Mouse (Mus musculus) liver, embryonic 16.5 days (tissue): Measurements from ENCODE around the gene Tnn. TPM values are rescaled to one million over a fixed set of nuclear protein-coding genes. Genes with fewer than 3 reads are reported as not detected.

Source experiments
- ATAC-seq: fragments of 200-750 bp; cut with Nextera tagmentation; 2 replicates; pipeline ENCODE4 v1.8.0; 2017; ENCODE audit warnings: low read depth, mild to moderate bottlenecking, moderate number of reproducible peaks, moderate library complexity
- H3K27ac ChIP-seq: fragments of 300-500 bp; sonication (generic); 2 replicates; pipeline ENCODE4 v1.5.1; 2014; ENCODE audit warnings: mild to moderate bottlenecking, low read length
- H3K27me3 ChIP-seq: fragments of 300-500 bp; sonication (generic); 2 replicates; pipeline ENCODE4 v1.6.1; 2014; ENCODE audit warnings: low read depth, low read length, mixed read lengths; ENCODE audit not compliant: control insufficient read depth, insufficient read depth
- H3K36me3 ChIP-seq: fragments of 300-500 bp; sonication (generic); 2 replicates; pipeline ENCODE4 v1.6.1; 2014; ENCODE audit warnings: mild to moderate bottlenecking; ENCODE audit not compliant: control insufficient read depth, insufficient read depth
- H3K4me1 ChIP-seq: fragments of 300-500 bp; sonication (generic); 2 replicates; pipeline ENCODE4 v1.6.1; 2014; ENCODE audit warnings: low read depth, low read length, mixed read lengths; ENCODE audit not compliant: control insufficient read depth
- H3K4me2 ChIP-seq: fragments of 300-500 bp; sonication (generic); 2 replicates; pipeline ENCODE4 v1.6.1; 2014; ENCODE audit warnings: low read depth, low read length, mixed read lengths
- H3K4me3 ChIP-seq: fragments of 300-500 bp; sonication (generic); 2 replicates; pipeline ENCODE4 v1.5.1; 2014; ENCODE audit warnings: low read depth, mild to moderate bottlenecking, low read length
- H3K9ac ChIP-seq: fragments of 300-500 bp; sonication (generic); 2 replicates; pipeline ENCODE4 v1.6.1; 2014; ENCODE audit warnings: low read depth, low read length
- H3K9me3 ChIP-seq: fragments of 300-500 bp; sonication (generic); replicated peaks from 2 replicates; pipeline ENCODE4 v1.6.1; 2016; ENCODE audit warnings: low read length; ENCODE audit not compliant: control insufficient read depth
- WGBS: fragments of 180-500 bp; shearing (Covaris S2); extraction: QIAGEN DNeasy Blood & Tissue Kit; methylation state at CpG from one replicate; pipeline ENCODE4 v1.1.7; 2014; ENCODE audit not compliant: insufficient replicate concordance; 5-methylcytosine and 5-hydroxymethylcytosine counted together
- polyA plus RNA-seq: library from polyadenylated mRNA; unstranded; fragments of >200 nt; fragmentation: Nextera tagmentation; extraction: Ambion mirVana; gene quantifications from 2 replicates; pipeline ENCODE4 v1.2.1, GENCODE M21; 2015

The Tnn gene
- polyA plus RNA-seq, 1 experiment from 2014 or later: 0.05 TPM

DNA sequence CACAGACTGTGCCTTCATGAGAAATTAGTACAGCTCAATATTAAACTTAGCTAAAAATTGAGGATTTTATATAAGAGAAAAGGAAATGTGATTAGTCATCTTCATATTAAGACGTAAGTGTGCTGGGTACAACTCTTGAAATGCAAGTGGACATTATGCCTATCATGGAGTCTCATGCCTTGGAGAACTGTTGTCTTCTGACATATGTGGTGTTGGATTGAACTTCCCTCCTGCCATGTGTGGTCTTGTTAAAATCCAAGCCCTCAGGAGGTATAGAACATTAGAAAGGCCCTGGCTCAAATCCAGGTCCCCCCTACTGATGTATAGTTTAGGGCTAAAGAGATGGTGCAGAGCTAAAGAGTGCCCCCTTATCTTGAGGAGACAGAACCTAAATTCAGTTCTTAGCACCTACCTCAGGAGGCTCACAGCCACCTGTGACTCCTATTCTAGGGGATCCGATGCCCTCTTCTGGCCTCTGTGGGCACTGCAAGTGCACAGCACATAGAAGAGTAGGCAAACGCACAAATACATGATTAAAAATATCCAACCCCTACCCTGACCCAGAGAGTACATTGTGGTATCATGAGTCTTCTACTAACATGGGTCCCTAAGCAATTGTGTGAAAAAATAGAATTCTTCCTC is 91.5 kb downstream of the Tnn start:
- 30% methylated on average over 3 of the region's 3 CpGs for whole genome bisulfite sequencing

DNA sequence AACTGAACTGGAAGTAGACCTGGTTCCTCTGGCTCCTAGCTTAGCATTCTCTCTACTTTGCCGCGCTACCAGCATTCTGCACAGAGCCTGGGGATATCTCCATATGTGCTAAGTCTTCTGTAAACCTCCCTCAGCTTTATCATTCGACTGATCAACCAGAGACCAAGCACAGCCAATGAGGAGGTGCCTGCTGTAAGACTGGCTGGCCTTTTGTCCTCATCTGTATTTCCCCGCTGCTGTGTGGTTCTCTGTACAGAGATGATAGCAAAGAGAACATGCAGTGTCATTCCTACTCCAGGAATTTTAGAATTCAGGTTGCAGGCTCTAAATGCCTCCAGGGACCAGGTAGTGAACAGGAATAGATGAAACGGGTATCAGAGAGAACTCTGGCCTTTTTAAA is 92.1 kb downstream of the Tnn start:
- peak overlapping the region; percentile 26 for H3K9ac ChIP-seq
- ATAC-seq: peak; percentile 98
- 15% methylated on average over 5 of the region's 5 CpGs for WGBS
- H3K4me2 ChIP-seq: peak overlapping the region; percentile 61
- H3K9me3 ChIP-seq: no peaks in the 10 kb centered on the region
- H3K27me3 ChIP-seq: no peaks in the 10 kb centered on the region
- peak overlapping the region; percentile 94 for H3K27ac ChIP-seq
- H3K36me3 ChIP-seq: no peaks in the 10 kb centered on the region
- H3K4me1 ChIP-seq: peaks cover 54% of the 10 kb centered on the region
- H3K4me3 ChIP-seq: peak overlapping the region; percentile 28

More for the DNA sequence above, 91.5 kb downstream of the Tnn start:
- Histone ChIP-seq H3K27me3 (no peaks in the 10 kb centered on the region), H3K4me2 (peak overlapping the region; percentile 61), H3K4me3 (0 out of 2 replicates have a peak overlapping the region, but pooled peaks have one; percentile 10), H3K4me1 (peaks cover 54% of the 10 kb centered on the region), H3K36me3 (peaks cover 4% of the 10 kb centered on the region; the same call in 1 of the 2 replicates), H3K27ac (peak overlapping the region; percentile 94), H3K9ac (no peak overlapping the region), H3K9me3 (no peaks in the 10 kb centered on the region; the same call in 1 of the 2 replicates)
- peak; percentile 44 for ATAC-seq

DNA sequence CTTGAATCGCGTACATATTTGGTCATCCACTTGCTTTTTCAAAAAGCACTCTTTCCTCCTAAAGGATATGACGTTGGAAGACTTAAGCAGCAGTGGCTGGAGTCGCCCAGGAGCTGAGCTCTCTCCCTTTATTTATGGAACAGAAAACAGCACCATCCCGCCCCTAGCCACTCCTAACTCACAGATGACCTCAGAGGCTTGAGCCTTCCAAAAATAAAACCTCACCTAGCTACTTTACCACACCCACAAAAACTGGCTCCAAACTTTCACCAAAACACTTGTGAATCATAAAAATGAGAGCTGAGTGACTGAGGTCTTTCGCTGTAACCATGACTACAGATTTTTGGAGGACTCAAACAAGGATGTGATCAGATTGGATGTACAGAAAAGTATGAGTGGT is 92.8 kb downstream of the Tnn start:
- H3K4me2 ChIP-seq: peak overlapping the region; percentile 61
- H3K9me3 ChIP-seq: no peaks in the 10 kb centered on the region
- ATAC-seq: no peak
- peak overlapping the region; percentile 26; the same call in 1 of the 2 replicates for H3K9ac ChIP-seq
- H3K4me1 ChIP-seq: peaks cover 54% of the 10 kb centered on the region
- H3K27ac ChIP-seq: peak overlapping the region; percentile 94
- WGBS: 62% methylated on average over 6 of the region's 6 CpGs
- H3K36me3 ChIP-seq: no peaks in the 10 kb centered on the region
- H3K27me3 ChIP-seq: no peaks in the 10 kb centered on the region
- no peak overlapping the region for H3K4me3 ChIP-seq

DNA sequence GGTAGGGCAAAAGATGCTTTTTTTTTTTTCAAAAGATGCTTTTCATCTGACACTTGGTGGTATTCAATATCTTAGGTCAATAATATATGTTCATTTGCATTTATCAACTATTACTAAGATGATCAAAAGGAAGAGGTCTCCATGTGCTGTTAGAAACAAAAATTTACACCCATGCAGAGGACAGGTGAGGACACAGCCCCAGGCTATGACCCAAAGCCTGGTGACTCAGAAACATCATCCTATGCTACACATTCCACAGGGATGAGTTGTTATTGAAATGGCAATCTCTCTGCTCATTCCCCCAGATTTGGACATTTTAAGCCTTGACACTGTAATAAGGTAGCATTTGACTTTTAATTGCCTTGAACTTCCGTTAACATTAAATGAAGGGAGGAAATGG is 93.5 kb downstream of the Tnn start:
- Histone ChIP-seq H3K4me1 (peaks cover 54% of the 10 kb centered on the region), H3K4me2 (no peak overlapping the region), H3K9ac (no peak overlapping the region), H3K27ac (peak overlapping the region; percentile 94), H3K9me3 (no peaks in the 10 kb centered on the region), H3K4me3 (no peak overlapping the region), H3K27me3 (no peaks in the 10 kb centered on the region), H3K36me3 (no peaks in the 10 kb centered on the region)
- whole genome bisulfite sequencing: 34% methylated on average over 1 of the region's 1 CpGs
- ATAC-seq: no peak

DNA sequence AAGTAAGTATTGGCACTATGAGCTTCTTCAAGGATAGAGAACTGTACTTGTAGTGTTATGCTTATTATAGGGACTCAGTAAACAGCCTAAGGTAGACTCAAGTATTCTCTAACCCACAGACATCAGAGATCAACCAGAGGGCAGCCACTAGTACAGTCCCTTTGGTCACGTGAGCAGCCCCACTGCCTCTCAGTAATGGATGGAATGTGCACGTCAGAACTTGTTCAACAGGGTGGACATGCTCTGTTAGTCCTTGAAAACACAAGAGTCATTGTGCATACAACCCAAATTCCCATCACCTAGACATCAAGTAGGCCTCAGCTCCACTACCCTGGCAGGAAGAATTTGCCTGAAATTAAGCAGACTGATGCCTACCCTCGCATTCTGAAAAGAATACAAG is 95.7 kb downstream of the Tnn start:
- Histone ChIP-seq H3K9ac (no peak overlapping the region), H3K4me1 (peaks cover 65% of the 10 kb centered on the region), H3K27ac (0 out of 2 replicates have a peak overlapping the region, but pooled peaks have one; percentile 6), H3K27me3 (no peaks in the 10 kb centered on the region), H3K4me3 (no peak overlapping the region), H3K9me3 (no peaks in the 10 kb centered on the region), H3K36me3 (no peaks in the 10 kb centered on the region), H3K4me2 (no peak overlapping the region)
- ATAC-seq: no peak
- 70% methylated on average over 3 of the region's 3 CpGs for WGBS

DNA sequence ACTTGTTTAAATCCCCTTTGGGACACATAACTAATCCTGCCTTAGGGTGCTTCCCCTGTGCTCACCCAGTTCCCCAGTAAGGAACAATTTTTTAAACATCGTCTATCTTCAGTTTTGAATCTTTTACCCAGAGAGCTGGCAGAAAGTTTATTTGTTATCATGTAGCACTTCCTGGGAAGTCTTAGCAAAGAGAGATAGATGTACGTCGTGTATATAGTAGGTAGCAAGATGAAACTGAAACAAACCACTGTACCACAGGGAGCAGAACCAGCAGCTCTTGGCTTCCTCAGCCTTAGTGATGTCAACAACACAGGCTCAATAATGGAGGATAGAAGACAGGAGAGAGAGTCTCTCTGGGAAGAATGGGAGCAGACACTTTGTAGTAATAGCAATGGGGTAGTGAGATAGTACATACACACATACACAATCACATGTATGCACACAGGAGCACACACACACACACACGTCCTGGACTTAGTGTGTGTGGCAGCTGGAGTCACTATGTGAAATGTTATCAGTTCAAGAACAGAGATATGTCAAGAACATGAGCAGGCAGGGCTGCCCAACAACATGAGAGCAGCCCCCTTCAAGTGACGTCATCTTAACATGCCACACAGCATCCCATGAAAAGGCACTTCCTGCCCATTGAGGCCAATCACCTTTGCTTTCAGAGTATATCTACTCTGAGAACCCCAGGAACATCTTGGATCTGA is 98.9 kb downstream of the Tnn start:
- no peaks in the 10 kb centered on the region for H3K27me3 ChIP-seq
- 39% methylated on average over 5 of the region's 5 CpGs for WGBS
- H3K4me2 ChIP-seq: no peak overlapping the region
- no peaks in the 10 kb centered on the region for H3K9me3 ChIP-seq
- ATAC-seq: 0 out of 2 replicates have a peak, but pooled peaks have one; percentile 12
- no peak overlapping the region for H3K4me3 ChIP-seq
- H3K9ac ChIP-seq: no peak overlapping the region
- peak overlapping the region; percentile 62; the same call in 1 of the 2 replicates for H3K27ac ChIP-seq
- H3K36me3 ChIP-seq: no peaks in the 10 kb centered on the region
- H3K4me1 ChIP-seq: peaks cover 60% of the 10 kb centered on the region

DNA sequence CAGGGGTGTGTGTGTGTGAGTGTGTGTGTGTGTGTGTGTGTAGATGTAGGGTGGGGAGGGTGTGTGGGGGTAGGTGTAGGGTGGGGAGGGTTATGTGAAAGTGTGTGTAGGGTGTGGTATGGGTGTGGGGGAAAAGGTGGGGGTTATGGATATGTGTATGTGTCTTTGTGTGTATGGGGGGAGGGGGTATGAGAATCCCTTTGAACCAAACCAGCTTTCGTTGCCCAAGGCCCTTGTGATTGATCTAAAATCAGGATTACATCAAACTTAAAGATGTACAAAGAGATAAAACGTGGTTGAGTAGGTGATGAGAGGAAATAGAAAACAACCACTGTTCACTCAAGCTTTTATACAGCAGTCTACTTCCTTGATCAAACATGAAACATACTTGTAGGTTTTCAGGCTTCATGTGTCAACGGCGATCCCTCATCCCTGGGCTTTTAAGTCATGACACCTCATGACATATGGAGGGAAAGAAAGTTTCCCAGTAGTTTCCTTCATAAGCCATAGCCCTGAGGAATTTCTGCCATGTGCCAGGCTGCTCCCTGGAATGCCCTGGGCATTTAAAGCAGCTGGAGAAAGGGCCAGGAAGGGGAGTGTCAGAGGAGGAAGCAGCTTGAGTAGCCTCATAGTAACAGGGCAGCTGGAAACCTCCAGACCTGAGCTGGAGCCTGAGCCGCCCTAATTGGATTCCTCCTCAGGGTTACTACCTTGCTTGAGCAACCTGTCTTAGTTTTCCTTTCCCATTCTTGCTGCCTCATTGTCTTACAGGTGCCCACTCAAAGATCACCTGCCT is 99.7 kb downstream of the Tnn start:
- H3K27me3 ChIP-seq: no peaks in the 10 kb centered on the region
- H3K27ac ChIP-seq: peak overlapping the region; percentile 62; the same call in 1 of the 2 replicates
- WGBS: 67% methylated on average over 5 of the region's 5 CpGs
- H3K4me3 ChIP-seq: no peak overlapping the region
- 0 out of 2 replicates have a peak overlapping the region, but pooled peaks have one; percentile 22 for H3K9ac ChIP-seq
- peak overlapping the region; percentile 11; the same call in 1 of the 2 replicates for H3K4me2 ChIP-seq
- peaks cover 63% of the 10 kb centered on the region for H3K4me1 ChIP-seq
- peak; percentile 82 for ATAC-seq
- no peaks in the 10 kb centered on the region for H3K9me3 ChIP-seq
- H3K36me3 ChIP-seq: no peaks in the 10 kb centered on the region

DNA sequence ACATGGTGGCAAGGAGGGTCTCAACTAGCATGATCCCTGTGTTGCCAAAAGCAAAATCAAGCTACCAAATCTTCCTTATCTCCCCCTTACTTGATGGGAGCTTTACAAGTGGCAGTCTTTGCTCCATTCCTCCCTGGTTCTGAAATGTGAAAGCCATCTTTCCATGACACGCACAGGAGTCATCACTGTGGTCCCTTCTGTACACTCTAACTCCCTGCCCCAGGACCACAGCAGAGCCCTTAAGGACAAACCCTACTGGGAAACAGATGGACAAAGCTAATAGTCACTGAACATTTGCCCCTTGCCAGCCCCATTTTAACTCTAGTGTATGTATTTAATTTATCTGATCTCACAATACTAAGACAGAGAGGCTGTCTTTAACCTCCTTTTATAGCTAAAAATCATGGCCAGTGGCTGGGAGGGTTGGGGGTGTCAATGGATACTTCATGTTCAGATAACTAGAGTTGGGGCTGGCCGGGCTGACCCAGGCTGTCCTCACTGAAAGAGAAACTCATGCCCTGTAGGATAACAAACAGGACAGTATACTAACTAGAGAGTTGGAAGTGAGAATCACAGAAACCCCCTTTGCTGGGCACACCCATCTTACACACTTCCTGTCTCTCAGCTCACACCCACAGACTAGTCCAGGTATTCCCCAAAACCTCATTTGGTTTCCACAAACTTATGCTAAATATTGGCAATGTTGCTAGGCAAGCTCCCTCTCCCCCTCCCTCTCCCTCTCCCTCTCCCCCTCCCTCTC is 100.6 kb downstream of the Tnn start:
- no peak overlapping the region for H3K4me2 ChIP-seq
- H3K4me3 ChIP-seq: no peak overlapping the region
- peaks cover 59% of the 10 kb centered on the region for H3K4me1 ChIP-seq
- no peak for ATAC-seq
- no peaks in the 10 kb centered on the region for H3K27me3 ChIP-seq
- peak overlapping the region; percentile 13; the same call in 1 of the 2 replicates for H3K9ac ChIP-seq
- H3K36me3 ChIP-seq: no peaks in the 10 kb centered on the region
- H3K27ac ChIP-seq: no peak overlapping the region; the same call in 1 of the 2 replicates
- 85% methylated on average over 2 of the region's 2 CpGs for WGBS
- H3K9me3 ChIP-seq: no peaks in the 10 kb centered on the region
